Mouse (Mus musculus) megakaryocyte, embryonic 14.5 days (primary cell): Measurements from ENCODE around the gene Fam20b.

Source experiments
- FLI1 ChIP-seq: IDR thresholded peaks from 2 replicates; pipeline ENCODE4 v1.6.1; 2012; ENCODE audit warnings: low read length, inconsistent platforms, mixed read lengths
- GATA1 ChIP-seq: IDR thresholded peaks from 3 replicates; pipeline ENCODE4 v1.6.1; 2012; ENCODE audit warnings: mixed read lengths, low read length, inconsistent platforms, borderline replicate concordance

DNA sequence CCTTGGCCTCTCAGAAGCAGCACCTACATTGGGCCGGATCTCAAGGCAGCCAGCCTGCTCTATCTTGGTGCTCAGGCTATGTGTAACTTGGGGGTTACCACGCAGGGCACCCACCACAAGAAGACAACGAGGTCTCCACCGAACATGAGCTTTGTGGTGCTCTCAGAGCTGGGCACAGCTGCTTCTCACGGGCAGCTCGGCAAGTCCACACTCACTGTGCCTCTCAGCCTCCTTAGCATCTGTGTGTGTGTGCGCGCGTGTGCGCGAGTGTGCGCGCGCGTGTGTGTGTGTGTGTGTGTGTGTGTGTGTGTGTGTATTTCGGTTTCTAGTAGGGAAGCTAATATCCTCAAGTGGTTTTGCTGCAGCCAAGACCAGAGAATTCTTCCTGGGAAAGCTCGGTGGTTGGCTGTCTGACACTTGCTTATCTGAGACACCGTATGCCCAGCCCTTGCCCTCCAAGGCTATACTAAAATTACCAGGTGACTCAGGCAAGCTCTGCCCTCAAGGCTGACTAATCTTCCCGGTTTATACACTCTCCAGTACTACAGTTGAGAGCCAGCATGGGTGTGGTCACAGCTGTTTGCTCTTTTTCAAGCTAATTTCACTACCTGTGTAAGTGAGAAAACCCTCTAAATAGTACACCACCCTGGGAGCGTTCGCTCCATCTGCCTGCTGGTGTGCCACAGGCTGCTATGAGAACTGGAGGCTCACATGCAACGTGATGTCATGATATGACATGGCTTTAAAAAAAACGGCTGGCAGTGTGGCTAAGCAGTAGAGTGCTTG lies 51.6 kb downstream of the Fam20b start:
- TF ChIP-seq FLI1 (no peak), GATA1 (no peak)
